Mouse (Mus musculus): ENCODE data around the gene Ndufs5.

- no peak for TF ChIP-seq CTCF (IDR thresholded peaks at IDR 0.05; ENCODE audit: extremely low read depth, insufficient read length, insufficient replicate concordance, low read depth, low read length)
- no peak for TF ChIP-seq POLR2A (IDR thresholded peaks at IDR 0.05; ENCODE audit: low read depth, low read length)
Measured at GRCm38 (mm10) chr4:123663688-123663965, 54.4 kb downstream of the Ndufs5 start.

Data from small intestine, adult 2 months (tissue).